Mouse (Mus musculus) intestine, postnatal 0 days (tissue): ENCODE data around the gene Cnot3. TPM values are rescaled to one million over a fixed set of nuclear protein-coding genes. Genes with fewer than 3 reads are reported as not detected.
A peak's percentile ranks its signal among the peaks of the same experiment; 100 is the strongest.
"Not testable (repeated sequence)": the region's sequence is repeated elsewhere in the genome, so short reads cannot be mapped to it uniquely, and the experiment has no call there.

Experiments used
- ATAC-seq: fragments of 200-750 bp; cut with Nextera tagmentation; 2 replicates; pipeline ENCODE4 v1.8.0; 2017; ENCODE audit warnings: mild to moderate bottlenecking, moderate TSS enrichment, moderate library complexity
- H3K27ac ChIP-seq: fragments of 300-500 bp; sonication (generic); 2 replicates; pipeline ENCODE4 v1.5.1; 2014; ENCODE audit warnings: mild to moderate bottlenecking, low read depth, low read length, moderate library complexity
- H3K27me3 ChIP-seq: fragments of 300-500 bp; sonication (generic); replicated peaks from 2 replicates; pipeline ENCODE4 v1.6.1; 2014; ENCODE audit warnings: low read length, mixed read lengths; ENCODE audit not compliant: control insufficient read depth, insufficient read depth
- H3K36me3 ChIP-seq: fragments of 300-500 bp; sonication (generic); 2 replicates; pipeline ENCODE4 v1.6.1; 2014; ENCODE audit warnings: mild to moderate bottlenecking, moderate library complexity; ENCODE audit not compliant: control insufficient read depth, insufficient read depth
- H3K4me1 ChIP-seq: fragments of 300-500 bp; sonication (generic); replicated peaks from 2 replicates; pipeline ENCODE4 v1.6.1; 2014; ENCODE audit warnings: antibody characterized with exemption, low read length, mixed read lengths; ENCODE audit not compliant: control insufficient read depth, insufficient read depth
- H3K4me2 ChIP-seq: fragments of 300-500 bp; sonication (generic); replicated peaks from 2 replicates; pipeline ENCODE4 v1.6.1; 2014; ENCODE audit warnings: low read depth, mild to moderate bottlenecking, moderate library complexity
- H3K4me3 ChIP-seq: fragments of 300-500 bp; sonication (generic); 2 replicates; pipeline ENCODE4 v1.5.1; 2014; ENCODE audit warnings: low read depth, low read length
- H3K9ac ChIP-seq: fragments of 300-500 bp; sonication (generic); 2 replicates; pipeline ENCODE4 v1.6.1; 2014; ENCODE audit warnings: mild to moderate bottlenecking, low read depth, low read length
- H3K9me3 ChIP-seq: fragments of 300-500 bp; sonication (generic); 2 replicates; pipeline ENCODE4 v1.6.1; 2016; ENCODE audit warnings: mixed run types; ENCODE audit not compliant: control insufficient read depth
- CTCF ChIP-seq: sonication (generic); IDR thresholded peaks from 2 replicates; pipeline ENCODE4 v1.5.1; 2016; ENCODE audit warnings: low read depth, mild to moderate bottlenecking, control low read depth, antibody characterized with exemption, moderate library complexity
- WGBS: fragments of 180-500 bp; shearing (Covaris S2); extraction: QIAGEN DNeasy Blood & Tissue Kit; methylation state at CpG from one replicate; pipeline ENCODE4 v1.1.7; 2014; 5-methylcytosine and 5-hydroxymethylcytosine counted together
- polyA plus RNA-seq: library from polyadenylated mRNA; unstranded; fragments of >200 nt; fragmentation: Nextera tagmentation; extraction: Ambion mirVana; gene quantifications from 2 replicates; pipeline ENCODE4 v1.2.1, GENCODE M21; 2015

Gene Cnot3
- polyA plus RNA-seq, 1 experiment from 2014 or later = 19.9 TPM

- Histone ChIP-seq H3K27ac (peak within 1 kb of the TSS; percentile 90), H3K9ac (peak within 1 kb of the TSS; percentile 73), H3K36me3 (peaks cover 19% of the 10 kb centered on the region), H3K27me3 (no peaks in the 10 kb centered on the region), H3K9me3 (no peaks in the 10 kb centered on the region), H3K4me1 (no peaks in the 10 kb centered on the region), H3K4me2 (peak within 1 kb of the TSS; percentile 94), H3K4me3 (peak within 1 kb of the TSS; percentile 79)
- ATAC-seq = peak; percentile 92
- TF ChIP-seq CTCF = no peak
- under 1% methylated on average over 55 of the region's 55 CpGs for WGBS
Observed at GRCm38 (mm10) chr7:3692987-3693808, 48.1 kb downstream of the Cnot3 start, which contains the start of gene Mboat7. Gene Mboat7, minus strand, starts transcription at chr7:3693523.

DNA sequence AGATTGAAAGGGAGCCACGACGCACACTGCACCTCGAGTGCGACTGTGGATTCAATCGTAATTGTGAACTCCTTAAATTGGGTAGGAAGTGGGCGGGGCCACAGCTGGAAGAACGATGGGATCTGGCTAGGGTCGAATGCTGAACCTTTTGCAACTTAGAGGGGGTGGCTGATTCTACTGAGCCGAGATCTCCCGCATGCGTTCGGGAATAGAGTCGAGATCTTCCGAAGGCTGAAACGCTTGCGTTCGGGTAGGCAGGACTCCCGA is 48.7 kb downstream of the Cnot3 start:
- Histone ChIP-seq H3K27ac (peak overlapping the region; percentile 90), H3K9me3 (no peaks in the 10 kb centered on the region), H3K27me3 (no peaks in the 10 kb centered on the region), H3K4me1 (no peaks in the 10 kb centered on the region), H3K4me3 (peak overlapping the region; percentile 79), H3K4me2 (peak overlapping the region; percentile 94), H3K36me3 (peaks cover 17% of the 10 kb centered on the region), H3K9ac (peak overlapping the region; percentile 73)
- 0% methylated on average over 18 of the region's 18 CpGs for whole genome bisulfite sequencing
- no peak for TF ChIP-seq CTCF
- ATAC-seq = no peak; the same call in 1 of the 2 replicates

- H3K36me3 ChIP-seq = peaks cover 19% of the 10 kb centered on the region
- peak overlapping the region; percentile 94 for H3K4me2 ChIP-seq
- TF ChIP-seq CTCF = no peak
- H3K27me3 ChIP-seq = no peaks in the 10 kb centered on the region
- ATAC-seq = peak; percentile 30
- under 1% methylated on average over 39 of the region's 55 CpGs for whole genome bisulfite sequencing
- peak overlapping the region; percentile 79 for H3K4me3 ChIP-seq
- H3K27ac ChIP-seq = peak overlapping the region; percentile 90
- peak overlapping the region; percentile 73 for H3K9ac ChIP-seq
- no peaks in the 10 kb centered on the region for H3K9me3 ChIP-seq
- no peaks in the 10 kb centered on the region for H3K4me1 ChIP-seq
Observed at GRCm38 (mm10) chr7:3694076-3694948, 49.2 kb downstream of the Cnot3 start.

DNA sequence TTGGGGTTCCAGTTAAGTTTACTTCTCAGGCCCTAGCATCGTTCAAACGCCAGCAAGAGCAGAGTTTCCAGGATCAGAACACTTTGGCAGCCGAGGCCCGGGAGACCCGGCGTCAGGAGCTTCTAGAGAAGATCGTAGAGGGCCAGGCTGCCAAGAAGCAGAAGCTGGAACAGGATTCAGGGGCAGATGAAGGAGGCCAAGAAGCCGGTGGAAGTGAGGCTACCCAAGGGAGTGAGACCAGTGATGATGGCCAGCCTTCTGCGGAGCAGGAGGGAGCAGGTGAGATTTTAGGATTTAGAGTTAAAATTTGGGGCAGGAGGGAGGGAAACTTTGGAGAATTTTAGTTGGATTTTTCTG is 49.9 kb downstream of the Cnot3 start:
- H3K36me3 ChIP-seq = peaks cover 21% of the 10 kb centered on the region
- H3K27me3 ChIP-seq, H3K4me1 ChIP-seq, H3K9me3 ChIP-seq, ATAC-seq: not testable (repeated sequence)
- peak overlapping the region; percentile 73 for H3K9ac ChIP-seq
- WGBS = 3% methylated on average over 9 of the region's 9 CpGs
- peak overlapping the region; percentile 90 for H3K27ac ChIP-seq
- H3K4me2 ChIP-seq = peak overlapping the region; percentile 94
- H3K4me3 ChIP-seq = peak overlapping the region; percentile 79

GRCm38 (mm10) chr7:3698471-3698870 is 53.4 kb downstream of the Cnot3 start:
- Histone ChIP-seq H3K27me3 (no peaks in the 10 kb centered on the region), H3K9me3 (no peaks in the 10 kb centered on the region), H3K9ac (no peak overlapping the region), H3K4me2 (no peak overlapping the region), H3K4me3 (no peak overlapping the region), H3K36me3 (peaks cover 33% of the 10 kb centered on the region), H3K27ac (no peak overlapping the region), H3K4me1 (no peaks in the 10 kb centered on the region)
- no peak for ATAC-seq
- no peak for TF ChIP-seq CTCF
- 93% methylated on average over 6 of the region's 6 CpGs for WGBS

DNA sequence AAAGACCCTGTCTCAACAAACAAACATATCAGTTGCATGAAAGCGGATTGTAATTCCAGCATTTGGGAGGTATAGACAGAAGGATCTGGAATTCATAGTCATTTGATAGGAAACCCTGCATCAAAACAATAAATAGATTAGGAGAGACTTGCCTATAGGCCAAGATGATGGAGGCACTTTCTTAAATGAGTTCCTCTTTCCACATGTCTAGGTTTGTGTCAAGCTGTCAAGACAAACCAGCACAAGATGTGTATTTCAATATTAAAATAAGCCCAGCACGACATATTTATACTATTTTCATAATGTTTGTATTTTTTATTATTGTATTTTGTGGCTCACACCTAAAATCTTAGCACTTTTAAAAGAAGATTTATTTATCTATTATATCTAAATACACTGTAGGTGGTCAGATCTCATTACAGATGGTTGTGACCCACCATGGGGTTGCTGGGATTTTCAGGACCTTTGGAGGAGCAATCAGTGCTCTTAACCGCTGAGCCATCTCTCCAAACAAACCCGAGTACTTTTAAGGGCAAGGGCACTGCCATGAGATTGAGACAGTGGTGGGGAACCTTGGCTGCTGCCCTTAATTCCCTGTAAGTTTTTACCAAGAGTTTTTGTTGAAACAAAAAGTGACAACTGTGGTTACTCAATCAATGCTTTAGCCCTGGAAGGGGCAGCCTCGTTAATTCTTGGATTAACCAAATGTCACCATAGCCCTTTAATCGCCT is 58.2 kb downstream of the Cnot3 start:
- Histone ChIP-seq H3K4me2 (peak overlapping the region; percentile 71), H3K4me1 (peaks cover 5% of the 10 kb centered on the region; the same call in 1 of the 2 replicates), H3K9me3 (no peaks in the 10 kb centered on the region), H3K27ac (peak overlapping the region; percentile 92), H3K36me3 (peaks cover 25% of the 10 kb centered on the region), H3K27me3 (no peaks in the 10 kb centered on the region), H3K9ac (peak overlapping the region; percentile 74), H3K4me3 (peak overlapping the region; percentile 73)
- ATAC-seq = peak; percentile 29; the same call in 1 of the 2 replicates
- WGBS = 21% methylated on average over 6 of the region's 6 CpGs
- no peak for TF ChIP-seq CTCF
